In the genomic region with DNA sequence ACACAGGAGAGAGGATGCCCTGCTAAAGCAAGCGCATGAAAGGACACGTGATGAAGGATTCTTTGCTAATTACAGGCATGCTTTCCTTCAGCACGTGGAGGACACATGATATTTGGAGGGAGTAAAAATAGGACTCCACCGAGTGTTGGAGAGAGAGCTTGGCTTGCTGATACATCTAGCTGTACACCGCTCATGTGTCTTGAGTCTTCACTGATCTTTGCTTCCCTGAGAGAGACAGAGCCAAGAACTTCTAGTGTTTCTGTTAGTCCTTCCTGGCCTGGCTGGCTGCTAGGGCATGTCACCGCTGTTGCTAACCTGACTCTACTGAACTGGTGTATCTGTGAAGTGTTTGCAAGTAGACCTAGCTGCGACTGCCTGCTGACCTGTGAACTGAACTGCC, we compare ENCODE assay signal across 20 mouse cellular contexts. TPM values are rescaled to one million over a fixed set of nuclear protein-coding genes. Genes with fewer than 3 reads are reported as not detected.
DNase-seq lines count a peak whose midpoint lies in the region; ATAC-seq lines count a peak whose summit lies in the region.
"Had no signal": no experiment of that assay in that cellular context is flagged by ENCODE, and none has a peak within 500 bp of the region (broad histone marks: within the 10 kb centered on the region; RNA-seq: fewer than 3 reads in every experiment).

No protein-coding gene starts in this region.

- H3K9me3 ChIP-seq in heart, embryonic 12.5 days (replicated peaks): no peaks in the 10 kb centered on the region
- H3K9me3 ChIP-seq in heart, embryonic 16.5 days (replicated peaks; ENCODE audit: control insufficient read depth, low read length): no peaks in the 10 kb centered on the region
- H3K9me3 ChIP-seq: embryonic facial prominence, embryonic 10.5 days; forebrain, embryonic 10.5 days; heart, embryonic 15.5 days; hindbrain, embryonic 15.5 days had no signal

- no peak overlapping the region for H3K9ac ChIP-seq in heart, embryonic 12.5 days
- no peak overlapping the region for H3K9ac ChIP-seq in heart, embryonic 16.5 days (ENCODE audit: low read length)
- H3K9ac ChIP-seq: heart, embryonic 15.5 days; hindbrain, embryonic 15.5 days had no signal

- intact Hi-C loops in heart, postnatal 25 days (cut with DNase I): no loop called here

- H3K36me3 ChIP-seq in heart, embryonic 12.5 days: peaks cover 49% of the 10 kb centered on the region
- no peaks in the 10 kb centered on the region; the same call in 1 of the 2 replicates for H3K36me3 ChIP-seq in heart, embryonic 16.5 days (ENCODE audit: control insufficient read depth, insufficient read depth)

- no peak overlapping the region for H3K27ac ChIP-seq in heart, embryonic 12.5 days (ENCODE audit: poor library complexity, severe bottlenecking)
- H3K27ac ChIP-seq in heart, embryonic 16.5 days (ENCODE audit: low read length): peak overlapping the region; percentile 52; the same call in 1 of the 2 replicates
- H3K27ac ChIP-seq: embryonic facial prominence, embryonic 10.5 days; forebrain, embryonic 10.5 days; heart, embryonic 15.5 days; hindbrain, embryonic 15.5 days had no signal

- no peak for ATAC-seq in heart, embryonic 12.5 days (ENCODE audit: insufficient number of reproducible peaks, low FRiP score)
- no peak for ATAC-seq in heart, embryonic 16.5 days (replicated peaks; ENCODE audit: extremely low read depth, insufficient read depth, low FRiP score)
- ATAC-seq in erythroid progenitor cell, adult 5-6 weeks (replicated peaks; ENCODE audit: low FRiP score, poor library complexity, severe bottlenecking): no peak
- ATAC-seq: forebrain, embryonic 14.5 days; inflammation-experienced regulatory T-cells, adult 6 months; intestine, postnatal 0 days had no signal

- H3K4me1 ChIP-seq in heart, embryonic 12.5 days (replicated peaks): peaks cover 23% of the 10 kb centered on the region
- peaks cover 16% of the 10 kb centered on the region for H3K4me1 ChIP-seq in heart, embryonic 16.5 days (ENCODE audit: control insufficient read depth, insufficient read depth, low read length)
- H3K4me1 ChIP-seq: embryonic facial prominence, embryonic 10.5 days; forebrain, embryonic 10.5 days; hindbrain, embryonic 15.5 days had no signal

- DNase-seq in heart, adult 18-20 months: peak; percentile 59 to 62
- DNase-seq in heart, postnatal 25 days (ENCODE audit: low spot score): no peak
- peak; percentile 64 for DNase-seq in gastrocnemius, postnatal 25 days
- DNase-seq in induced T-regulatory cell, adult 2 months (ENCODE audit: low read depth): peak; percentile 63
- DNase-seq: adrenal gland, adult 8-10 months; adrenal gland, postnatal 36 days; cerebellum, adult 2 months; cerebellum, postnatal 10 days; kidney, adult 8-10 months had no signal

- WGBS in heart, embryonic 12.5 days: 80% methylated on average over 7 of the region's 7 CpGs
- WGBS in heart, embryonic 16.5 days: 71% methylated on average over 7 of the region's 7 CpGs

- no peak overlapping the region for H3K4me2 ChIP-seq in heart, embryonic 12.5 days
- H3K4me2 ChIP-seq in heart, embryonic 16.5 days (ENCODE audit: low read depth, low read length): no peak overlapping the region
- H3K4me2 ChIP-seq: heart, embryonic 15.5 days; hindbrain, embryonic 15.5 days had no signal

- H3K27me3 ChIP-seq in heart, embryonic 12.5 days (replicated peaks): no peaks in the 10 kb centered on the region
- no peaks in the 10 kb centered on the region for H3K27me3 ChIP-seq in heart, embryonic 16.5 days (ENCODE audit: control insufficient read depth, insufficient read depth, low read length)
- H3K27me3 ChIP-seq: heart, embryonic 15.5 days; hindbrain, embryonic 15.5 days had no signal

- H3K4me3 ChIP-seq in heart, embryonic 12.5 days: no peak overlapping the region
- no peak overlapping the region for H3K4me3 ChIP-seq in heart, embryonic 16.5 days (ENCODE audit: low read length)
- H3K4me3 ChIP-seq: embryonic facial prominence, embryonic 10.5 days; forebrain, embryonic 10.5 days; heart, embryonic 15.5 days; hindbrain, embryonic 15.5 days had no signal

RNA-seq across cellular contexts. Expression of a gene that starts 1.8 kb away (rescaled TPM):
- under 1 TPM; 0.45 to 0.49 TPM for total RNA-seq in heart, adult 18-20 months (2021)
- 1.9 and 2.1 TPM in 2 replicates for polyA plus RNA-seq in heart, embryonic 12.5 days (2016; fragmentation: Nextera tagmentation; extraction: Ambion mirVana)
- 2.3 and 2.6 TPM in 2 replicates for polyA plus RNA-seq in heart, embryonic 16.5 days (2015; fragmentation: Nextera tagmentation; extraction: Ambion mirVana)
- total RNA-seq in heart, postnatal 25 days (2021): under 1 TPM in 1 of 2 experiments, not detected in 1; 0.34 TPM
- not detected for total RNA-seq in gastrocnemius, postnatal 25 days (2021)
- 2.9 and 26.7 TPM in 2 replicates for total RNA-seq in erythroid progenitor cell, adult 5-6 weeks (2015; ENCODE audit: low replicate concordance)
- total RNA-seq in erythroid progenitor cell, adult 5-6 weeks (2017; ENCODE audit: low replicate concordance): 1.5 and 3.5 TPM in 2 replicates

RNA-seq across cellular contexts. Expression of a gene that starts 10.5 kb away (rescaled TPM):
- total RNA-seq in heart, adult 18-20 months (2021): 1 to 10 TPM in 1 of 2 experiments, under 1 TPM in 1; 0.25 to 1.0 TPM
- 0.37 TPM in 1 of 2 replicates, not detected in the other for polyA plus RNA-seq in heart, embryonic 12.5 days (2016; fragmentation: Nextera tagmentation; extraction: Ambion mirVana)
- polyA plus RNA-seq in heart, embryonic 16.5 days (2015; fragmentation: Nextera tagmentation; extraction: Ambion mirVana): 0.95 and 1.5 TPM in 2 replicates
- total RNA-seq in heart, postnatal 25 days (2021): under 1 TPM in 1 of 2 experiments, not detected in 1; 0.23 TPM
- total RNA-seq in gastrocnemius, postnatal 25 days (2021): under 1 TPM; 0.51 to 0.80 TPM
- 3.4 TPM in 1 of 2 replicates, not detected in the other for total RNA-seq in erythroid progenitor cell, adult 5-6 weeks (2015; ENCODE audit: low replicate concordance)
- total RNA-seq in erythroid progenitor cell, adult 5-6 weeks (2017; ENCODE audit: low replicate concordance): 0.61 and 8.2 TPM in 2 replicates

RNA-seq across cellular contexts. Expression of a gene that starts 31.5 kb away (rescaled TPM):
- 10 to 100 TPM; 82.1 to 89.0 TPM for total RNA-seq in heart, adult 18-20 months (2021)
- 138 and 140 TPM in 2 replicates for polyA plus RNA-seq in heart, embryonic 12.5 days (2016; fragmentation: Nextera tagmentation; extraction: Ambion mirVana)
- 122 and 128 TPM in 2 replicates for polyA plus RNA-seq in heart, embryonic 16.5 days (2015; fragmentation: Nextera tagmentation; extraction: Ambion mirVana)
- total RNA-seq in heart, postnatal 25 days (2021): 10 to 100 TPM; 77.3 to 81.8 TPM
- total RNA-seq in gastrocnemius, postnatal 25 days (2021): 10 to 100 TPM; 67.0 to 79.3 TPM
- total RNA-seq in erythroid progenitor cell, adult 5-6 weeks (2015; ENCODE audit: low replicate concordance): 31.4 and 59.1 TPM in 2 replicates
- 92.1 and 127 TPM in 2 replicates for total RNA-seq in erythroid progenitor cell, adult 5-6 weeks (2017; ENCODE audit: low replicate concordance)

RNA-seq across cellular contexts. Expression of a gene that starts 31.7 kb away (rescaled TPM):
- total RNA-seq in heart, adult 18-20 months (2021): 1 to 10 TPM; 2.7 to 3.1 TPM
- 10.3 and 11.0 TPM in 2 replicates for polyA plus RNA-seq in heart, embryonic 12.5 days (2016; fragmentation: Nextera tagmentation; extraction: Ambion mirVana)
- polyA plus RNA-seq in heart, embryonic 16.5 days (2015; fragmentation: Nextera tagmentation; extraction: Ambion mirVana): 8.6 and 9.1 TPM in 2 replicates
- 1 to 10 TPM; 2.4 to 2.7 TPM for total RNA-seq in heart, postnatal 25 days (2021)
- 1 to 10 TPM; 1.2 to 1.6 TPM for total RNA-seq in gastrocnemius, postnatal 25 days (2021)
- total RNA-seq in erythroid progenitor cell, adult 5-6 weeks (2015; ENCODE audit: low replicate concordance): 1.3 and 5.8 TPM in 2 replicates
- 2.3 TPM in 2 replicates for total RNA-seq in erythroid progenitor cell, adult 5-6 weeks (2017; ENCODE audit: low replicate concordance)

RNA-seq across cellular contexts. Expression of a gene that starts 35.0 kb away (rescaled TPM):
- under 1 TPM in 1 of 2 experiments, not detected in 1; 0.33 TPM for total RNA-seq in heart, adult 18-20 months (2021)
- 0.14 and 0.24 TPM in 2 replicates for polyA plus RNA-seq in heart, embryonic 12.5 days (2016; fragmentation: Nextera tagmentation; extraction: Ambion mirVana)
- 0.33 and 0.37 TPM in 2 replicates for polyA plus RNA-seq in heart, embryonic 16.5 days (2015; fragmentation: Nextera tagmentation; extraction: Ambion mirVana)
- total RNA-seq in heart, postnatal 25 days (2021): not detected
- not detected for total RNA-seq in gastrocnemius, postnatal 25 days (2021)
- total RNA-seq in erythroid progenitor cell, adult 5-6 weeks (2015; ENCODE audit: low replicate concordance): not detected in 2 replicates
- total RNA-seq in erythroid progenitor cell, adult 5-6 weeks (2017; ENCODE audit: low replicate concordance): not detected in 2 replicates
- polyA plus RNA-seq: forebrain, embryonic 14.5 days; hindbrain, embryonic 11.5 days; hindbrain, embryonic 15.5 days had no signal
